Mouse (Mus musculus) hindlimb bud, embryonic 11.5 days (tissue): ENCODE data around the gene Csf3.
"Not testable (repeated sequence)": the region's sequence is repeated elsewhere in the genome, so short reads cannot be mapped to it uniquely, and the experiment has no call there.

ENCODE experiments used
- DNase-seq: peaks from one replicate; pipeline ENCODE4 v3.0.0-alpha.2; 2012; ENCODE audit warnings: low read depth, low spot score; ENCODE audit errors: extremely low spot score

Gene Csf3

GRCm38 (mm10) chr11:98701213-98701670, at the start of gene Csf3:
Gene Csf3 (plus strand): TSS chr11:98701263.
- no peak for DNase-seq

GRCm38 (mm10) chr11:98655076-98655475, 46.0 kb upstream of the Csf3 start:
- DNase-seq = not testable (repeated sequence)

GRCm38 (mm10) chr11:98660517-98660916, 40.5 kb upstream of the Csf3 start:
- peak; percentile 42 for DNase-seq

GRCm38 (mm10) chr11:98664091-98664490, 37.0 kb upstream of the Csf3 start, which contains the start of gene Gsdma:
Gene Gsdma (plus strand): TSS chr11:98664351.
- DNase-seq = no peak

- no peak for DNase-seq
These were observed 32.1 kb upstream of the Csf3 start for GRCm38 (mm10) chr11:98668984-98669383.

GRCm38 (mm10) chr11:98671284-98671815, 29.7 kb upstream of the Csf3 start:
- DNase-seq = no peak

GRCm38 (mm10) chr11:98671857-98672256, 29.2 kb upstream of the Csf3 start:
- DNase-seq = no peak

GRCm38 (mm10) chr11:98672482-98672881, 28.6 kb upstream of the Csf3 start:
- no peak for DNase-seq

- not testable (repeated sequence) for DNase-seq
These were observed 27.9 kb upstream of the Csf3 start for GRCm38 (mm10) chr11:98673136-98673535.

GRCm38 (mm10) chr11:98675829-98676363, 25.2 kb upstream of the Csf3 start:
- no peak for DNase-seq

- no peak for DNase-seq
These were observed 21.0 kb upstream of the Csf3 start for GRCm38 (mm10) chr11:98680023-98680422.

GRCm38 (mm10) chr11:98680595-98680994, 20.5 kb upstream of the Csf3 start:
- not testable (repeated sequence) for DNase-seq

- DNase-seq = no peak
These were observed 19.9 kb upstream of the Csf3 start for GRCm38 (mm10) chr11:98681186-98681585.

GRCm38 (mm10) chr11:98681786-98682745, 19.0 kb upstream of the Csf3 start, which contains the start of gene Psmd3:
Gene Psmd3 (plus strand): TSS chr11:98682554.
- peak; percentile 99 for DNase-seq

GRCm38 (mm10) chr11:98682811-98683210, 18.3 kb upstream of the Csf3 start:
- DNase-seq = no peak

GRCm38 (mm10) chr11:98685642-98686041, 15.4 kb upstream of the Csf3 start:
- DNase-seq = no peak

GRCm38 (mm10) chr11:98686976-98687375, 14.1 kb upstream of the Csf3 start:
- DNase-seq = no peak

GRCm38 (mm10) chr11:98688009-98688408, 13.1 kb upstream of the Csf3 start:
- no peak for DNase-seq

- DNase-seq = no peak
These were observed 7.9 kb upstream of the Csf3 start for GRCm38 (mm10) chr11:98693201-98693600.

- DNase-seq = no peak
These were observed 7.3 kb upstream of the Csf3 start for GRCm38 (mm10) chr11:98693746-98694145.

- DNase-seq = no peak
These were observed 6.8 kb upstream of the Csf3 start for GRCm38 (mm10) chr11:98694301-98694700.

- DNase-seq = no peak
These were observed 5.7 kb upstream of the Csf3 start for GRCm38 (mm10) chr11:98695408-98695807.
